In the genomic region with DNA sequence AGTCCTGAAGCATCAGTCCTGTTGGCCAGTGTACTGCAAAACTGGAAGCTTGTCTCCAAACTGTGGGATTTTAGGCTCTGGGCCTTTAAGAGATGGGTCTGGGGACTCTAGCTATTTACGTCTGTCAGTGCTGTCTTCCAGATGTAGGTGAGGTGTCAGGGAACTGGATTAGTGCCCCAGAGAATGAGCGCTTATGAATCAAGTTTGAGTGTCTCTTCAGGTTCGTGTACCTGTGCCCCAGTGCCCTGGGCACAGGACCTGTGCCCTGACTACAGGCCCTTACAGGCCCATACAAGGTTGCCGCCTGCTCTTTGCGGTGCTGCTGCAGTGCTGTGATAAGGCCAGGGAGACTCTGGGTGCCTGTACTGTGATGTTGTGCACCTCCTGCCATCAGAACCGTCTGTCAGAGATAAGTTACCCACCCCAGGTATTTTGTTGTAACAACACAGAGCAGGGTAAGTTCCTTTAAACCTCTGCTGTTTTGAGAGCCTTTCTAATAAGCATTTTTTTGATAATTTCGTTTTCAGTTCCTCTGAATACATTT, we compare ENCODE assay signal across 14 mouse cellular contexts.
DNase-seq lines count a peak whose midpoint lies in the region; ATAC-seq and TF ChIP-seq lines count a peak whose summit lies in the region.
"Had no signal": no experiment of that assay in that cellular context is flagged by ENCODE, and none has a peak within 500 bp of the region (broad histone marks: within the 10 kb centered on the region; RNA-seq: fewer than 3 reads in every experiment).

No protein-coding gene starts in this region.

- no peaks in the 10 kb centered on the region for H3K9me3 ChIP-seq in intestine, embryonic 15.5 days
- H3K9me3 ChIP-seq in intestine, postnatal 0 days (ENCODE audit: control insufficient read depth) = no peaks in the 10 kb centered on the region
- no peaks in the 10 kb centered on the region for H3K9me3 ChIP-seq in liver, embryonic 13.5 days (replicated peaks)
- H3K9me3 ChIP-seq in kidney, embryonic 16.5 days (ENCODE audit: low read length) = no peaks in the 10 kb centered on the region

- ATAC-seq in intestine, embryonic 15.5 days = peak; percentile 34; the same call in 1 of the 2 replicates
- ATAC-seq in intestine, postnatal 0 days = no peak
- ATAC-seq in erythroblast, adult 5-6 weeks (replicated peaks; ENCODE audit: low FRiP score, poor library complexity, severe bottlenecking) = peak; percentile 99
- peak; percentile 100 for ATAC-seq in liver, embryonic 13.5 days (ENCODE audit: low read depth)
- no peak for ATAC-seq in kidney, embryonic 16.5 days (ENCODE audit: low FRiP score, low TSS enrichment)

- 68% methylated on average over 7 of the region's 7 CpGs for WGBS in intestine, embryonic 15.5 days
- WGBS in intestine, postnatal 0 days = 77% methylated on average over 7 of the region's 7 CpGs
- 31% methylated on average over 7 of the region's 7 CpGs for WGBS in liver, embryonic 13.5 days (ENCODE audit: insufficient replicate concordance)
- 76% methylated on average over 7 of the region's 7 CpGs for WGBS in kidney, embryonic 16.5 days

- H3K4me1 ChIP-seq in intestine, embryonic 15.5 days (replicated peaks) = no peaks in the 10 kb centered on the region
- no peaks in the 10 kb centered on the region for H3K4me1 ChIP-seq in intestine, postnatal 0 days (replicated peaks; ENCODE audit: control insufficient read depth, insufficient read depth, low read length)
- peaks cover 33% of the 10 kb centered on the region for H3K4me1 ChIP-seq in liver, embryonic 13.5 days (replicated peaks)
- no peaks in the 10 kb centered on the region for H3K4me1 ChIP-seq in kidney, embryonic 16.5 days (ENCODE audit: insufficient read depth, low read length)

- no peak overlapping the region for H3K4me3 ChIP-seq in intestine, embryonic 15.5 days (replicated peaks)
- H3K4me3 ChIP-seq in intestine, postnatal 0 days (ENCODE audit: low read depth, low read length) = no peak overlapping the region
- no peak overlapping the region for H3K4me3 ChIP-seq in liver, embryonic 13.5 days (replicated peaks)
- no peak overlapping the region for H3K4me3 ChIP-seq in kidney, embryonic 16.5 days (ENCODE audit: low read length)
- H3K4me3 ChIP-seq: left cerebral cortex, adult 2 months; myocyte had no signal

- H3K4me2 ChIP-seq in intestine, embryonic 15.5 days (replicated peaks) = no peak overlapping the region
- H3K4me2 ChIP-seq in intestine, postnatal 0 days (replicated peaks; ENCODE audit: low read depth) = no peak overlapping the region
- H3K4me2 ChIP-seq in liver, embryonic 13.5 days = peak overlapping the region; percentile 44
- no peak overlapping the region for H3K4me2 ChIP-seq in kidney, embryonic 16.5 days (replicated peaks; ENCODE audit: low read depth, low read length)

- H3K27ac ChIP-seq in intestine, embryonic 15.5 days = no peak overlapping the region
- no peak overlapping the region for H3K27ac ChIP-seq in intestine, postnatal 0 days (ENCODE audit: low read depth, low read length)
- H3K27ac ChIP-seq in liver, embryonic 13.5 days = peak overlapping the region; percentile 88
- no peak overlapping the region for H3K27ac ChIP-seq in kidney, embryonic 16.5 days (ENCODE audit: low read length)
- H3K27ac ChIP-seq: left cerebral cortex, adult 2 months had no signal

- H3K9ac ChIP-seq in intestine, embryonic 15.5 days = no peak overlapping the region
- H3K9ac ChIP-seq in intestine, postnatal 0 days (ENCODE audit: low read depth, low read length) = no peak overlapping the region
- peak overlapping the region; percentile 40 for H3K9ac ChIP-seq in liver, embryonic 13.5 days
- no peak overlapping the region for H3K9ac ChIP-seq in kidney, embryonic 16.5 days (replicated peaks; ENCODE audit: low read length)

- DNase-seq in liver, embryonic 13.5 days = peak; percentile 73
- peak; percentile 44 for DNase-seq in splenic B cell, adult 2 months (ENCODE audit: low read depth, low spot score)
- no peak for DNase-seq in adrenal gland, postnatal 14 days
- no peak for DNase-seq in cerebellum, adult 8-10 months
- DNase-seq: cerebellum, postnatal 25 days; gastrocnemius, postnatal 25 days; kidney, postnatal 36 days; thymus, adult 2 months had no signal

- no peaks in the 10 kb centered on the region for H3K36me3 ChIP-seq in intestine, embryonic 15.5 days
- no peaks in the 10 kb centered on the region for H3K36me3 ChIP-seq in intestine, postnatal 0 days (ENCODE audit: control insufficient read depth, insufficient read depth)
- H3K36me3 ChIP-seq in liver, embryonic 13.5 days = no peaks in the 10 kb centered on the region
- H3K36me3 ChIP-seq in splenic B cell, adult 2 months (ENCODE audit: control insufficient read depth, insufficient read depth, low read length, poor library complexity, severe bottlenecking) = no peaks in the 10 kb centered on the region
- H3K36me3 ChIP-seq in kidney, embryonic 16.5 days (ENCODE audit: insufficient read depth, low read length) = no peaks in the 10 kb centered on the region

- no peak for TF ChIP-seq CTCF in intestine, postnatal 0 days (IDR thresholded peaks at IDR 0.05; ENCODE audit: low read depth)

- H3K27me3 ChIP-seq in intestine, embryonic 15.5 days (replicated peaks) = no peaks in the 10 kb centered on the region
- H3K27me3 ChIP-seq in intestine, postnatal 0 days (replicated peaks; ENCODE audit: control insufficient read depth, insufficient read depth, low read length) = no peaks in the 10 kb centered on the region
- H3K27me3 ChIP-seq in liver, embryonic 13.5 days = peaks cover 4% of the 10 kb centered on the region; the same call in 1 of the 2 replicates
- H3K27me3 ChIP-seq in splenic B cell, adult 2 months (ENCODE audit: control insufficient read depth, insufficient read depth, low read length, poor library complexity, severe bottlenecking) = no peaks in the 10 kb centered on the region
- no peaks in the 10 kb centered on the region for H3K27me3 ChIP-seq in kidney, embryonic 16.5 days (ENCODE audit: insufficient read depth, low read length)

Comparison
In these comparisons a context has a peak if more than half of its experiments do, and no peak if none do; other contexts are left out.
1. ATAC-seq: peak in intestine, embryonic 15.5 days (single experiment), erythroblast, adult 5-6 weeks (single experiment) and liver, embryonic 13.5 days (single experiment); none in intestine, postnatal 0 days (single experiment) and kidney, embryonic 16.5 days (single experiment).
2. DNase-seq: peak in liver, embryonic 13.5 days (single experiment) and splenic B cell, adult 2 months (single experiment); none in adrenal gland, postnatal 14 days (single experiment) and cerebellum, adult 8-10 months (single experiment).